8 mouse cellular contexts compared by ENCODE assay signal in genomic region chr9:40637705-40638393, GRCm38 (mm10). TPM values are rescaled to one million over a fixed set of nuclear protein-coding genes. Genes with fewer than 3 reads are reported as not detected.
A peak's percentile ranks its signal among the peaks of the same experiment; 100 is the strongest.
DNase-seq lines count a peak whose midpoint lies in the region; ATAC-seq and TF ChIP-seq lines count a peak whose summit lies in the region.

No protein-coding gene starts in this region.

- H3K4me2 ChIP-seq in liver, postnatal 0 days (ENCODE audit: low read depth, low read length) = peak overlapping the region; percentile 80

- TF ChIP-seq CTCF in heart, adult 2 months (IDR thresholded peaks at IDR 0.05) = no peak
- TF ChIP-seq CTCF in E14TG2a.4 (conservative IDR thresholded peaks at IDR 0.05; ENCODE audit: low read length) = no peak
- no peak for TF ChIP-seq CTCF in liver, postnatal 0 days (IDR thresholded peaks at IDR 0.05; ENCODE audit: low read depth)

- no peak for TF ChIP-seq EP300 in heart, adult 2 months (IDR thresholded peaks at IDR 0.05; ENCODE audit: insufficient read depth, low read depth, low read length)
- no peak for TF ChIP-seq EP300 in liver, postnatal 0 days (IDR thresholded peaks at IDR 0.05; ENCODE audit: low read depth)

- H3K36me3 ChIP-seq in heart, adult 2 months (ENCODE audit: control insufficient read depth, insufficient read depth, low read length) = no peaks in the 10 kb centered on the region
- H3K36me3 ChIP-seq in E14TG2a.4 (ENCODE audit: insufficient read depth, low read length) = no peaks in the 10 kb centered on the region
- H3K36me3 ChIP-seq in liver, postnatal 0 days (replicated peaks; ENCODE audit: insufficient read depth, low read length) = no peaks in the 10 kb centered on the region

- H3K4me1 ChIP-seq in heart, adult 2 months (ENCODE audit: control insufficient read depth, insufficient read depth, low read length) = peaks cover 2% of the 10 kb centered on the region; the same call in 1 of the 2 replicates
- H3K4me1 ChIP-seq in E14TG2a.4 (replicated peaks; ENCODE audit: low read depth, low read length) = peaks cover 38% of the 10 kb centered on the region
- H3K4me1 ChIP-seq in liver, postnatal 0 days (ENCODE audit: insufficient read depth) = peaks cover 23% of the 10 kb centered on the region

- H3K27me3 ChIP-seq in heart, adult 2 months (ENCODE audit: control insufficient read depth, insufficient read depth, low read length) = no peaks in the 10 kb centered on the region
- peaks cover 46% of the 10 kb centered on the region for H3K27me3 ChIP-seq in E14TG2a.4 (ENCODE audit: insufficient read depth, low read length)
- H3K27me3 ChIP-seq in liver, postnatal 0 days (ENCODE audit: insufficient read depth, low read length) = no peaks in the 10 kb centered on the region

- peaks cover 6% of the 10 kb centered on the region; the same call in 1 of the 2 replicates for H3K9me3 ChIP-seq in E14TG2a.4 (ENCODE audit: low read length)
- no peaks in the 10 kb centered on the region for H3K9me3 ChIP-seq in liver, postnatal 0 days (ENCODE audit: low read length)

- 45% methylated on average over 8 of the region's 8 CpGs for WGBS in heart, adult 2 months
- 35% methylated on average over 8 of the region's 8 CpGs for WGBS in liver, postnatal 0 days (ENCODE audit: insufficient replicate concordance)

- no peak overlapping the region for H3K9ac ChIP-seq in heart, adult 2 months (ENCODE audit: low read depth, low read length)
- peak overlapping the region; percentile 72; the same call in 1 of the 2 replicates for H3K9ac ChIP-seq in liver, postnatal 0 days (replicated peaks)

- H3K79me2 ChIP-seq in heart, adult 2 months (replicated peaks; ENCODE audit: control insufficient read depth, insufficient read depth, low read length) = no peaks in the 10 kb centered on the region

- H3K27ac ChIP-seq in heart, adult 2 months = no peak overlapping the region
- H3K27ac ChIP-seq in liver, postnatal 0 days (ENCODE audit: low read depth) = no peak overlapping the region

- TF ChIP-seq POLR2A in heart, adult 2 months (IDR thresholded peaks at IDR 0.05; ENCODE audit: insufficient read depth, low read depth, low read length) = no peak

- H3K4me3 ChIP-seq in heart, adult 2 months = peak overlapping the region; percentile 59
- peak overlapping the region; percentile 56 for H3K4me3 ChIP-seq in E14TG2a.4 (replicated peaks; ENCODE audit: low read length)
- peak overlapping the region; percentile 47 for H3K4me3 ChIP-seq in liver, postnatal 0 days (ENCODE audit: low read depth, low read length)

- intact Hi-C loops in heart, adult 2 months (cut with DNase I) = loop anchor here (5.0 kb wide), 1 partner anchor 94 kb away; no protein-coding TSS in a partner anchor
- intact Hi-C loops in heart, postnatal 25 days (cut with DNase I) = no loop called here

- DNase-seq in heart, adult 2 months = no peak
- no peak for DNase-seq in heart, postnatal 25 days (ENCODE audit: low spot score)
- DNase-seq in liver, postnatal 0 days = no peak
- DNase-seq in right cerebral cortex, adult 18-20 months = no peak
- DNase-seq in urinary bladder, postnatal 4 days (ENCODE audit: low spot score in 2 of 2) = no peak

- ATAC-seq in granulocyte monocyte progenitor cell, adult 5-6 weeks (replicated peaks; ENCODE audit: poor library complexity, severe bottlenecking) = peak; percentile 23
- ATAC-seq in liver, postnatal 0 days = peak; percentile 38; the same call in 1 of the 2 replicates
- ATAC-seq in activated CD4-positive, CD25-positive, alpha-beta regulatory T cell, adult 4 months = no peak

RNA-seq across cellular contexts. Expression of gene Gm21915, which starts 32.6 kb away (rescaled TPM):
- not detected for total RNA-seq in heart, adult 2 months (2021)
- polyA plus RNA-seq in heart, adult 2 months (2012; rRNA removed) = not detected in 2 replicates
- not detected for total RNA-seq in heart, postnatal 25 days (2021)
- not detected in 2 replicates for total RNA-seq in granulocyte monocyte progenitor cell, adult 5-6 weeks (2014; fragmentation: Nextera tagmentation)
- total RNA-seq in granulocyte monocyte progenitor cell, adult 5-6 weeks (2017) = not detected in 2 replicates
- polyA plus RNA-seq in liver, postnatal 0 days (2015; fragmentation: Nextera tagmentation; extraction: Ambion mirVana) = not detected in 2 replicates
- polyA plus RNA-seq in activated CD4-positive, CD25-positive, alpha-beta regulatory T cell, adult 4 months (2017; shearing (Covaris generic)) = not detected

RNA-seq across cellular contexts. Expression of gene Clmp, which starts 47.9 kb away (rescaled TPM):
- 1 to 10 TPM; 4.4 to 5.5 TPM for total RNA-seq in heart, adult 2 months (2021)
- polyA plus RNA-seq in heart, adult 2 months (2012; rRNA removed) = 2.8 and 3.1 TPM in 2 replicates
- 1 to 10 TPM; 3.4 to 7.0 TPM for total RNA-seq in heart, postnatal 25 days (2021)
- total RNA-seq in granulocyte monocyte progenitor cell, adult 5-6 weeks (2014; fragmentation: Nextera tagmentation) = not detected in 2 replicates
- total RNA-seq in granulocyte monocyte progenitor cell, adult 5-6 weeks (2017) = 0.13 and 0.52 TPM in 2 replicates
- 1.8 and 1.9 TPM in 2 replicates for polyA plus RNA-seq in liver, postnatal 0 days (2015; fragmentation: Nextera tagmentation; extraction: Ambion mirVana)
- under 1 TPM in 1 of 2 experiments, not detected in 1; 0.19 TPM for polyA plus RNA-seq in activated CD4-positive, CD25-positive, alpha-beta regulatory T cell, adult 4 months (2017; shearing (Covaris generic))
